Comparison of ENCODE assay signal across 13 mouse cellular contexts in genomic region chr5:120512911-120513555, GRCm38 (mm10). TPM values are rescaled to one million over a fixed set of nuclear protein-coding genes. Genes with fewer than 3 reads are reported as not detected.
A peak's percentile ranks its signal among the peaks of the same experiment; 100 is the strongest.
DNase-seq lines count a peak whose midpoint lies in the region; ATAC-seq lines count a peak whose summit lies in the region.
"Had no signal": no experiment of that assay in that cellular context is flagged by ENCODE, and none has a peak within 500 bp of the region (broad histone marks: within the 10 kb centered on the region; RNA-seq: fewer than 3 reads in every experiment).

No protein-coding gene starts in this region.

- peaks cover 62% of the 10 kb centered on the region for H3K4me1 ChIP-seq in forebrain, embryonic 10.5 days
- peaks cover 33% of the 10 kb centered on the region for H3K4me1 ChIP-seq in forebrain, embryonic 13.5 days
- peaks cover 3% of the 10 kb centered on the region; the same call in 1 of the 2 replicates for H3K4me1 ChIP-seq in neural tube, embryonic 11.5 days (ENCODE audit: control insufficient read depth, insufficient read depth, low read length)
- H3K4me1 ChIP-seq in neural tube, embryonic 15.5 days = peaks cover 31% of the 10 kb centered on the region

- no peak overlapping the region for H3K4me3 ChIP-seq in forebrain, embryonic 10.5 days
- H3K4me3 ChIP-seq in forebrain, embryonic 13.5 days = no peak overlapping the region
- H3K4me3 ChIP-seq in neural tube, embryonic 11.5 days (ENCODE audit: low read depth, low read length) = no peak overlapping the region
- no peak overlapping the region for H3K4me3 ChIP-seq in neural tube, embryonic 15.5 days (replicated peaks)
- H3K4me3 ChIP-seq: heart, embryonic 13.5 days; stomach, embryonic 15.5 days had no signal

- no peak for DNase-seq in forebrain, embryonic 10.5 days (ENCODE audit: extremely low spot score, low spot score)
- DNase-seq in neural tube, embryonic 11.5 days (ENCODE audit: low spot score) = no peak
- DNase-seq in kidney, postnatal 4 days = peak; percentile 61 to 75
- peak; percentile 87 for DNase-seq in yolk sac, embryonic 10.5 days (ENCODE audit: low spot score)
- DNase-seq in thymus, postnatal 4 days = no peak
- no peak for DNase-seq in cerebellum, postnatal 14 days
- DNase-seq: B cell, adult 2 months; lung, postnatal 10 days; right cerebral cortex, adult 18-20 months had no signal

- H3K9ac ChIP-seq in forebrain, embryonic 13.5 days = no peak overlapping the region
- no peak overlapping the region for H3K9ac ChIP-seq in neural tube, embryonic 11.5 days (ENCODE audit: low read length)
- H3K9ac ChIP-seq in neural tube, embryonic 15.5 days (replicated peaks) = no peak overlapping the region; the same call in 1 of the 2 replicates
- H3K9ac ChIP-seq: heart, embryonic 13.5 days; stomach, embryonic 15.5 days had no signal

- no peaks in the 10 kb centered on the region for H3K9me3 ChIP-seq in forebrain, embryonic 10.5 days
- no peaks in the 10 kb centered on the region for H3K9me3 ChIP-seq in forebrain, embryonic 13.5 days (replicated peaks)
- no peaks in the 10 kb centered on the region for H3K9me3 ChIP-seq in neural tube, embryonic 11.5 days (ENCODE audit: control insufficient read depth, low read length)
- no peaks in the 10 kb centered on the region for H3K9me3 ChIP-seq in neural tube, embryonic 15.5 days (replicated peaks)
- H3K9me3 ChIP-seq: heart, embryonic 13.5 days; stomach, embryonic 15.5 days had no signal

- ATAC-seq in forebrain, embryonic 13.5 days = no peak
- ATAC-seq in neural tube, embryonic 11.5 days (ENCODE audit: insufficient read depth, low FRiP score, low TSS enrichment) = peak; percentile 38; the same call in 1 of the 2 replicates
- no peak for ATAC-seq in neural tube, embryonic 15.5 days (ENCODE audit: low FRiP score)

- peaks cover 28% of the 10 kb centered on the region for H3K27me3 ChIP-seq in forebrain, embryonic 10.5 days (ENCODE audit: poor library complexity, severe bottlenecking)
- peaks cover 12% of the 10 kb centered on the region; the same call in 1 of the 2 replicates for H3K27me3 ChIP-seq in forebrain, embryonic 13.5 days
- H3K27me3 ChIP-seq in neural tube, embryonic 11.5 days (ENCODE audit: control insufficient read depth, insufficient read depth, low read length) = no peaks in the 10 kb centered on the region
- no peaks in the 10 kb centered on the region; the same call in 1 of the 2 replicates for H3K27me3 ChIP-seq in neural tube, embryonic 15.5 days (replicated peaks)
- H3K27me3 ChIP-seq: stomach, embryonic 15.5 days had no signal

- no peak overlapping the region for H3K4me2 ChIP-seq in forebrain, embryonic 13.5 days
- no peak overlapping the region for H3K4me2 ChIP-seq in neural tube, embryonic 11.5 days (ENCODE audit: low read depth)
- H3K4me2 ChIP-seq in neural tube, embryonic 15.5 days = no peak overlapping the region
- H3K4me2 ChIP-seq: stomach, embryonic 15.5 days had no signal

- H3K27ac ChIP-seq in forebrain, embryonic 10.5 days = peak overlapping the region; percentile 40; the same call in 1 of the 2 replicates
- H3K27ac ChIP-seq in forebrain, embryonic 13.5 days = no peak overlapping the region
- H3K27ac ChIP-seq in neural tube, embryonic 11.5 days (ENCODE audit: low read depth, low read length) = no peak overlapping the region
- no peak overlapping the region for H3K27ac ChIP-seq in neural tube, embryonic 15.5 days (replicated peaks)
- H3K27ac ChIP-seq: heart, embryonic 13.5 days; stomach, embryonic 15.5 days had no signal

- 38% methylated on average over 15 of the region's 15 CpGs for WGBS in forebrain, embryonic 10.5 days
- 38% methylated on average over 15 of the region's 15 CpGs for WGBS in forebrain, embryonic 13.5 days
- WGBS in neural tube, embryonic 11.5 days = 33% methylated on average over 15 of the region's 15 CpGs
- WGBS in neural tube, embryonic 15.5 days = 41% methylated on average over 15 of the region's 15 CpGs

- no peaks in the 10 kb centered on the region for H3K36me3 ChIP-seq in forebrain, embryonic 10.5 days (replicated peaks)
- H3K36me3 ChIP-seq in forebrain, embryonic 13.5 days (ENCODE audit: poor library complexity, severe bottlenecking) = no peaks in the 10 kb centered on the region
- no peaks in the 10 kb centered on the region for H3K36me3 ChIP-seq in neural tube, embryonic 11.5 days (ENCODE audit: control insufficient read depth, insufficient read depth, low read length)
- no peaks in the 10 kb centered on the region for H3K36me3 ChIP-seq in neural tube, embryonic 15.5 days
- H3K36me3 ChIP-seq: heart, embryonic 13.5 days; stomach, embryonic 15.5 days had no signal

RNA-seq across cellular contexts. Expression of gene Slc8b1, which starts 2.1 kb away (rescaled TPM):
- 3.7 and 4.4 TPM in 2 replicates for polyA plus RNA-seq in forebrain, embryonic 10.5 days (2016; fragmentation: Nextera tagmentation; extraction: Ambion mirVana)
- 2.1 and 2.5 TPM in 2 replicates for polyA plus RNA-seq in forebrain, embryonic 13.5 days (2015; fragmentation: Nextera tagmentation; extraction: Ambion mirVana)
- 2.9 and 4.9 TPM in 2 replicates for polyA plus RNA-seq in neural tube, embryonic 11.5 days (2014; fragmentation: Nextera tagmentation; extraction: Ambion mirVana)
- 2.8 and 4.4 TPM in 2 replicates for polyA plus RNA-seq in neural tube, embryonic 15.5 days (2015; fragmentation: Nextera tagmentation; extraction: Ambion mirVana)

RNA-seq across cellular contexts. Expression of gene Plbd2, which starts 9.6 kb away (rescaled TPM):
- 33.0 and 35.5 TPM in 2 replicates for polyA plus RNA-seq in forebrain, embryonic 10.5 days (2016; fragmentation: Nextera tagmentation; extraction: Ambion mirVana)
- 22.8 and 22.9 TPM in 2 replicates for polyA plus RNA-seq in forebrain, embryonic 13.5 days (2015; fragmentation: Nextera tagmentation; extraction: Ambion mirVana)
- 33.3 and 33.6 TPM in 2 replicates for polyA plus RNA-seq in neural tube, embryonic 11.5 days (2014; fragmentation: Nextera tagmentation; extraction: Ambion mirVana)
- polyA plus RNA-seq in neural tube, embryonic 15.5 days (2015; fragmentation: Nextera tagmentation; extraction: Ambion mirVana) = 41.8 and 41.9 TPM in 2 replicates

RNA-seq across cellular contexts. Expression of gene Sds, which starts 36.7 kb away (rescaled TPM):
- not detected in 2 replicates for polyA plus RNA-seq in forebrain, embryonic 10.5 days (2016; fragmentation: Nextera tagmentation; extraction: Ambion mirVana)
- not detected in 2 replicates for polyA plus RNA-seq in forebrain, embryonic 13.5 days (2015; fragmentation: Nextera tagmentation; extraction: Ambion mirVana)
- polyA plus RNA-seq in neural tube, embryonic 11.5 days (2014; fragmentation: Nextera tagmentation; extraction: Ambion mirVana) = not detected in 2 replicates
- polyA plus RNA-seq in neural tube, embryonic 15.5 days (2015; fragmentation: Nextera tagmentation; extraction: Ambion mirVana) = not detected in 2 replicates
- polyA plus RNA-seq: heart, embryonic 13.5 days had no signal

RNA-seq across cellular contexts. Expression of gene Sdsl, which starts 40.4 kb away (rescaled TPM):
- 9.3 and 10.2 TPM in 2 replicates for polyA plus RNA-seq in forebrain, embryonic 10.5 days (2016; fragmentation: Nextera tagmentation; extraction: Ambion mirVana)
- polyA plus RNA-seq in forebrain, embryonic 13.5 days (2015; fragmentation: Nextera tagmentation; extraction: Ambion mirVana) = 4.8 and 5.1 TPM in 2 replicates
- polyA plus RNA-seq in neural tube, embryonic 11.5 days (2014; fragmentation: Nextera tagmentation; extraction: Ambion mirVana) = 5.3 and 5.9 TPM in 2 replicates
- 7.9 TPM in 2 replicates for polyA plus RNA-seq in neural tube, embryonic 15.5 days (2015; fragmentation: Nextera tagmentation; extraction: Ambion mirVana)

Comparison
In these comparisons a context has a peak if more than half of its experiments do, and no peak if none do; other contexts are left out.
1. DNase-seq: peak in kidney, postnatal 4 days (2 of 2) and yolk sac, embryonic 10.5 days (single experiment); none in forebrain, embryonic 10.5 days (single experiment), neural tube, embryonic 11.5 days (single experiment), thymus, postnatal 4 days (single experiment) and cerebellum, postnatal 14 days (0 of 2).